Mouse (Mus musculus) cerebellum, adult 2 months (tissue): ENCODE results near the gene Rab22a.

Experiments
- CTCF ChIP-seq: fragments of 200-500 bp; IDR thresholded peaks from 2 replicates; pipeline ENCODE4 v1.5.1; 2011; ENCODE audit warnings: low read depth, mild to moderate bottlenecking, control low read depth, low read length, moderate library complexity, borderline replicate concordance; ENCODE audit not compliant: insufficient read depth
- POLR2A ChIP-seq: fragments of 200-500 bp; IDR thresholded peaks from 2 replicates; pipeline ENCODE4 v1.6.1; 2011; ENCODE audit warnings: low read length, control low read depth, borderline replicate concordance; ENCODE audit not compliant: insufficient read depth

- TF ChIP-seq CTCF (no peak), POLR2A (no peak)
Observed at GRCm38 (mm10) chr2:173678593-173678992, 19.0 kb downstream of the Rab22a start.
